Mouse (Mus musculus): ENCODE results near the gene Lrrc4b. TPM values are rescaled to one million over a fixed set of nuclear protein-coding genes. Genes with fewer than 3 reads are reported as not detected.

The Lrrc4b gene
- total and polyA plus RNA-seq, 2 experiments from 2014 or later: 22.2 to 391 TPM

GRCm38 (mm10) chr7:44446070-44446855 lies 17.4 kb downstream of the Lrrc4b start:
- Histone ChIP-seq H3K4me1 (ENCODE audit: insufficient read depth) (peaks cover 20% of the 10 kb centered on the region), H3K27ac (ENCODE audit: low read depth, low read length) (peak overlapping the region; percentile 15; the same call in 1 of the 2 replicates), H3K4me2 (ENCODE audit: low read depth) (peak overlapping the region; percentile 92), H3K36me3 (ENCODE audit: insufficient read depth) (peaks cover 60% of the 10 kb centered on the region), H3K9ac (peak overlapping the region; percentile 99; the same call in 1 of the 2 replicates), H3K27me3 (ENCODE audit: insufficient read depth, low read length) (no peaks in the 10 kb centered on the region), H3K4me3 (ENCODE audit: low read depth, low read length) (no peak overlapping the region), H3K9me3 (ENCODE audit: low read length) (no peaks in the 10 kb centered on the region)
- no peak for TF ChIP-seq CTCF (IDR thresholded peaks at IDR 0.05; ENCODE audit: low read depth)
- WGBS: 30% methylated on average over 12 of the region's 12 CpGs
- no peak for DNase-seq
- ATAC-seq: no peak

GRCm38 (mm10) chr7:44453256-44453655 lies 24.4 kb downstream of the Lrrc4b start:
- H3K9me3 ChIP-seq (ENCODE audit: low read length): no peaks in the 10 kb centered on the region
- H3K9ac ChIP-seq: no peak overlapping the region
- H3K27ac ChIP-seq (ENCODE audit: low read depth, low read length): no peak overlapping the region
- H3K4me1 ChIP-seq (ENCODE audit: insufficient read depth): no peaks in the 10 kb centered on the region
- ATAC-seq (no peak; the same call in 1 of the 2 replicates), DNase-seq (no peak)
- TF ChIP-seq CTCF (IDR thresholded peaks at IDR 0.05; ENCODE audit: low read depth): no peak
- WGBS: 22% methylated on average over 3 of the region's 3 CpGs
- H3K27me3 ChIP-seq (ENCODE audit: insufficient read depth, low read length): no peaks in the 10 kb centered on the region
- no peak overlapping the region for H3K4me2 ChIP-seq (ENCODE audit: low read depth)
- H3K36me3 ChIP-seq (ENCODE audit: insufficient read depth): peaks cover 53% of the 10 kb centered on the region
- H3K4me3 ChIP-seq (ENCODE audit: low read depth, low read length): no peak overlapping the region

- no peak overlapping the region for H3K27ac ChIP-seq (ENCODE audit: low read depth, low read length)
- H3K4me1 ChIP-seq (ENCODE audit: insufficient read depth): no peaks in the 10 kb centered on the region
- H3K4me2 ChIP-seq (ENCODE audit: low read depth): no peak overlapping the region
- H3K9ac ChIP-seq: no peak overlapping the region
- DNase-seq (no peak), ATAC-seq (no peak)
- H3K4me3 ChIP-seq (ENCODE audit: low read depth, low read length): no peak overlapping the region
- WGBS: 86% methylated on average over 1 of the region's 1 CpGs
- no peaks in the 10 kb centered on the region for H3K27me3 ChIP-seq (ENCODE audit: insufficient read depth, low read length)
- no peak for TF ChIP-seq CTCF (IDR thresholded peaks at IDR 0.05; ENCODE audit: low read depth)
- peaks cover 44% of the 10 kb centered on the region for H3K36me3 ChIP-seq (ENCODE audit: insufficient read depth)
- no peaks in the 10 kb centered on the region for H3K9me3 ChIP-seq (ENCODE audit: low read length)
Measured at GRCm38 (mm10) chr7:44456302-44456701, 27.5 kb downstream of the Lrrc4b start.

- 83% methylated on average over 6 of the region's 6 CpGs for WGBS
- DNase-seq (no peak), ATAC-seq (no peak)
- Histone ChIP-seq H3K36me3 (ENCODE audit: insufficient read depth) (peaks cover 62% of the 10 kb centered on the region), H3K27me3 (ENCODE audit: insufficient read depth, low read length) (no peaks in the 10 kb centered on the region), H3K27ac (ENCODE audit: low read depth, low read length) (no peak overlapping the region), H3K4me2 (ENCODE audit: low read depth) (no peak overlapping the region), H3K4me3 (ENCODE audit: low read depth, low read length) (no peak overlapping the region), H3K4me1 (ENCODE audit: insufficient read depth) (peaks cover 15% of the 10 kb centered on the region), H3K9ac (no peak overlapping the region), H3K9me3 (ENCODE audit: low read length) (no peaks in the 10 kb centered on the region)
- TF ChIP-seq CTCF (IDR thresholded peaks at IDR 0.05; ENCODE audit: low read depth): no peak
Measured at GRCm38 (mm10) chr7:44460067-44460466, 31.2 kb downstream of the Lrrc4b start.

- Histone ChIP-seq H3K9me3 (ENCODE audit: low read length) (no peaks in the 10 kb centered on the region), H3K9ac (no peak overlapping the region), H3K27me3 (ENCODE audit: insufficient read depth, low read length) (no peaks in the 10 kb centered on the region), H3K27ac (ENCODE audit: low read depth, low read length) (no peak overlapping the region), H3K4me2 (ENCODE audit: low read depth) (no peak overlapping the region), H3K4me1 (ENCODE audit: insufficient read depth) (peaks cover 15% of the 10 kb centered on the region), H3K36me3 (ENCODE audit: insufficient read depth) (peaks cover 62% of the 10 kb centered on the region), H3K4me3 (ENCODE audit: low read depth, low read length) (no peak overlapping the region)
- no peak for TF ChIP-seq CTCF (IDR thresholded peaks at IDR 0.05; ENCODE audit: low read depth)
- ATAC-seq (no peak), DNase-seq (no peak)
- 88% methylated on average over 31 of the region's 31 CpGs for WGBS
Measured at GRCm38 (mm10) chr7:44460767-44461502, 32.1 kb downstream of the Lrrc4b start.

- Histone ChIP-seq H3K4me2 (ENCODE audit: low read depth) (no peak overlapping the region), H3K4me1 (ENCODE audit: insufficient read depth) (peaks cover 15% of the 10 kb centered on the region), H3K9me3 (ENCODE audit: low read length) (no peaks in the 10 kb centered on the region), H3K27ac (ENCODE audit: low read depth, low read length) (no peak overlapping the region), H3K4me3 (ENCODE audit: low read depth, low read length) (no peak overlapping the region), H3K36me3 (ENCODE audit: insufficient read depth) (peaks cover 62% of the 10 kb centered on the region), H3K9ac (no peak overlapping the region), H3K27me3 (ENCODE audit: insufficient read depth, low read length) (no peaks in the 10 kb centered on the region)
- 82% methylated on average over 57 of the region's 57 CpGs for WGBS
- no peak for TF ChIP-seq CTCF (IDR thresholded peaks at IDR 0.05; ENCODE audit: low read depth)
- DNase-seq (no peak), ATAC-seq (no peak)
Measured at GRCm38 (mm10) chr7:44461503-44462217, 32.8 kb downstream of the Lrrc4b start.
